Comparison of ENCODE assay signal across 25 mouse cellular contexts in genomic region chr1:71193931-71194330, GRCm38 (mm10).
"Had no signal": no experiment of that assay in that cellular context is flagged by ENCODE, and none has a peak within 500 bp of the region (broad histone marks: within the 10 kb centered on the region; RNA-seq: fewer than 3 reads in every experiment).

No protein-coding gene starts in this region.

- H3K4me1 ChIP-seq: kidney, embryonic 15.5 days; limb, embryonic 12.5 days; limb, embryonic 15.5 days; midbrain, embryonic 15.5 days; neural tube, embryonic 15.5 days had no signal

- ATAC-seq: liver, postnatal 0 days; lung, postnatal 0 days; midbrain, embryonic 15.5 days had no signal

- H3K9ac ChIP-seq: kidney, embryonic 15.5 days; limb, embryonic 12.5 days; limb, embryonic 15.5 days; liver, embryonic 14.5 days; liver, postnatal 0 days; lung, embryonic 14.5 days; midbrain, embryonic 15.5 days; neural tube, embryonic 15.5 days had no signal

- DNase-seq: kidney, adult 11 months; kidney, adult 8-10 months; kidney, postnatal 10 days; kidney, postnatal 36 days; layer of hippocampus, postnatal 36 days; liver, postnatal 0 days; lung, embryonic 14.5 days; right cerebral cortex, adult 18-20 months; right cerebral cortex, postnatal 14 days; right cerebral cortex, postnatal 4 days; thymus, adult 2 months; thymus, postnatal 14 days; thymus, postnatal 4 days had no signal

- H3K9me3 ChIP-seq: kidney, embryonic 15.5 days; limb, embryonic 15.5 days; midbrain, embryonic 15.5 days; neural tube, embryonic 15.5 days had no signal

- H3K4me2 ChIP-seq: kidney, embryonic 15.5 days; limb, embryonic 12.5 days; limb, embryonic 15.5 days; liver, embryonic 11.5 days; lung, embryonic 14.5 days; midbrain, embryonic 15.5 days; neural tube, embryonic 15.5 days had no signal

- H3K36me3 ChIP-seq: kidney, embryonic 15.5 days; limb, embryonic 12.5 days; limb, embryonic 15.5 days; midbrain, embryonic 15.5 days; neural tube, embryonic 15.5 days had no signal

- H3K4me3 ChIP-seq: kidney, embryonic 15.5 days; left cerebral cortex, adult 2 months; limb, embryonic 12.5 days; limb, embryonic 15.5 days; midbrain, embryonic 15.5 days; myocyte; neural tube, embryonic 15.5 days had no signal

- H3K27me3 ChIP-seq: kidney, embryonic 15.5 days; limb, embryonic 12.5 days; limb, embryonic 15.5 days; midbrain, embryonic 15.5 days; neural tube, embryonic 15.5 days had no signal

- H3K27ac ChIP-seq: kidney, embryonic 15.5 days; left cerebral cortex, adult 2 months; limb, embryonic 12.5 days; limb, embryonic 15.5 days; liver, embryonic 14.5 days; macrophage; midbrain, embryonic 15.5 days; neural tube, embryonic 15.5 days; stomach, postnatal 0 days had no signal
